ENCODE assay signal across 1 mouse cellular context in genomic region chr5:142416070-142416775, GRCm38 (mm10).
TF ChIP-seq lines count a peak whose summit lies in the region.

No protein-coding gene starts in this region.

TF ChIP-seq in CH12.LX, 34 proteins besides CTCF, POLR2A, EP300 and RAD21 (continued from another document):
- TF ChIP-seq JUND (conservative IDR thresholded peaks at IDR 0.05; ENCODE audit: low read depth, low read length) (no peak), ETS1 (conservative IDR thresholded peaks at IDR 0.05; ENCODE audit: low read depth, low read length) (peak; percentile 65), RCOR1 (conservative IDR thresholded peaks at IDR 0.05; ENCODE audit: low read depth, low read length) (no peak), TCF12 (IDR thresholded peaks at IDR 0.05; ENCODE audit: low read depth, low read length) (no peak), BHLHE40 (IDR thresholded peaks at IDR 0.05; ENCODE audit: low read depth, low read length) (peak; percentile 76), MEF2A (IDR thresholded peaks at IDR 0.05; ENCODE audit: borderline replicate concordance, low read depth, low read length) (peak; percentile 93), USF1 (IDR thresholded peaks at IDR 0.05; ENCODE audit: low read depth, low read length) (peak; percentile 86), SIN3A (IDR thresholded peaks at IDR 0.05; ENCODE audit: low read length) (no peak), MAZ (IDR thresholded peaks at IDR 0.05; ENCODE audit: low read depth, low read length) (no peak), MAFK (IDR thresholded peaks at IDR 0.05; ENCODE audit: insufficient replicate concordance, low read length) (no peak), MYC (IDR thresholded peaks at IDR 0.05; ENCODE audit: low read depth, low read length) (peak; percentile 97), MXI1 (IDR thresholded peaks at IDR 0.05; ENCODE audit: low read depth, low read length) (peak; percentile 95), CHD1 (IDR thresholded peaks at IDR 0.05; ENCODE audit: low read depth, low read length) (no peak; the same call in 1 of the 2 replicates), E2F4 (IDR thresholded peaks at IDR 0.05; ENCODE audit: insufficient replicate concordance, low read depth, low read length) (no peak)
